Mouse (Mus musculus) ES-E14 (cell line): ENCODE measurements around the gene Spata5.

Source experiments
- CHD2 ChIP-seq: IDR thresholded peaks from 2 replicates; pipeline ENCODE4 v1.6.1; 2014; ENCODE audit warnings: mild to moderate bottlenecking, low read depth, low read length, inconsistent platforms
- HCFC1 ChIP-seq: IDR thresholded peaks from 2 replicates; pipeline ENCODE4 v1.6.1; 2012; ENCODE audit warnings: low read length, inconsistent platforms, borderline replicate concordance; ENCODE audit not compliant: insufficient read depth
- MAFK ChIP-seq: IDR thresholded peaks from 2 replicates; pipeline ENCODE4 v1.6.1; 2014; ENCODE audit warnings: mild to moderate bottlenecking, low read depth, low read length, inconsistent platforms; ENCODE audit not compliant: insufficient read depth
- ZNF384 ChIP-seq: IDR thresholded peaks from 2 replicates; pipeline ENCODE4 v1.6.1; 2012; ENCODE audit warnings: low read depth, low read length, inconsistent platforms

- TF ChIP-seq HCFC1: no peak
- no peak for TF ChIP-seq ZNF384
- TF ChIP-seq CHD2: no peak
- TF ChIP-seq MAFK: no peak
These were observed 95.8 kb downstream of the Spata5 start for GRCm38 (mm10) chr3:37515485-37515884.
